Mouse (Mus musculus) liver, postnatal 0 days (tissue): ENCODE results near the gene Nkx2-3. TPM values are rescaled to one million over a fixed set of nuclear protein-coding genes. Genes with fewer than 3 reads are reported as not detected.

Experiments used
- ATAC-seq: fragments of 200-750 bp; cut with Nextera tagmentation; 2 replicates; pipeline ENCODE4 v1.8.0; 2017; ENCODE audit warnings: mild to moderate bottlenecking, moderate library complexity
- DNase-seq: peaks from one replicate; pipeline ENCODE4 v3.0.0-alpha.2; 2016
- H3K27ac ChIP-seq: fragments of 300-500 bp; sonication (generic); 2 replicates; pipeline ENCODE4 v1.5.1; 2014; ENCODE audit warnings: antibody characterized with exemption, moderate library complexity, mild to moderate bottlenecking, low read depth
- H3K27me3 ChIP-seq: fragments of 300-500 bp; sonication (generic); 2 replicates; pipeline ENCODE4 v1.6.1; 2014; ENCODE audit warnings: low read length, control low read depth, mixed read lengths; ENCODE audit not compliant: insufficient read depth
- H3K36me3 ChIP-seq: fragments of 300-500 bp; sonication (generic); replicated peaks from 2 replicates; pipeline ENCODE4 v1.6.1; 2014; ENCODE audit warnings: mild to moderate bottlenecking, control low read depth, low read length, moderate library complexity, mixed read lengths; ENCODE audit not compliant: insufficient read depth
- H3K4me1 ChIP-seq: fragments of 300-500 bp; sonication (generic); 2 replicates; pipeline ENCODE4 v1.6.1; 2014; ENCODE audit warnings: antibody characterized with exemption, mild to moderate bottlenecking, control low read depth; ENCODE audit not compliant: insufficient read depth
- H3K4me2 ChIP-seq: fragments of 300-500 bp; sonication (generic); 2 replicates; pipeline ENCODE4 v1.6.1; 2014; ENCODE audit warnings: low read depth, mild to moderate bottlenecking, low read length, moderate library complexity, mixed read lengths
- H3K4me3 ChIP-seq: fragments of 300-500 bp; sonication (generic); 2 replicates; pipeline ENCODE4 v1.5.1; 2014; ENCODE audit warnings: low read depth, low read length
- H3K9ac ChIP-seq: fragments of 300-500 bp; sonication (generic); replicated peaks from 2 replicates; pipeline ENCODE4 v1.6.1; 2014; ENCODE audit warnings: mild to moderate bottlenecking, moderate library complexity
- H3K9me3 ChIP-seq: fragments of 300-500 bp; sonication (generic); 2 replicates; pipeline ENCODE4 v1.6.1; 2016; ENCODE audit warnings: mild to moderate bottlenecking, control low read depth, low read length, mixed read lengths
- CTCF ChIP-seq: sonication (generic); IDR thresholded peaks from 2 replicates; pipeline ENCODE4 v1.5.1; 2016; ENCODE audit warnings: antibody characterized with exemption, low read depth
- EP300 ChIP-seq: IDR thresholded peaks from 2 replicates; pipeline ENCODE4 v1.6.1; 2016; ENCODE audit warnings: antibody characterized with exemption, low read depth, mild to moderate bottlenecking
- WGBS: fragments of 180-500 bp; shearing (Covaris S2); extraction: QIAGEN DNeasy Blood & Tissue Kit; methylation state at CpG from one replicate; pipeline ENCODE4 v1.1.7; 2014; ENCODE audit not compliant: insufficient replicate concordance; 5-methylcytosine and 5-hydroxymethylcytosine counted together
- polyA plus RNA-seq: library from polyadenylated mRNA; unstranded; fragments of >200 nt; fragmentation: Nextera tagmentation; extraction: Ambion mirVana; gene quantifications from 2 replicates; pipeline ENCODE4 v1.2.1, GENCODE M21; 2015

The Nkx2-3 gene
- polyA plus RNA-seq, 1 experiment from 2014 or later: 0.13 TPM

GRCm38 (mm10) chr19:43603521-43603920 lies 8.6 kb upstream of the Nkx2-3 start:
- Histone ChIP-seq H3K4me2 (no peak overlapping the region), H3K36me3 (no peaks in the 10 kb centered on the region), H3K27me3 (peaks cover 99% of the 10 kb centered on the region), H3K9ac (no peak overlapping the region), H3K4me1 (no peaks in the 10 kb centered on the region), H3K9me3 (no peaks in the 10 kb centered on the region), H3K4me3 (no peak overlapping the region), H3K27ac (no peak overlapping the region)
- no peak for ATAC-seq
- no peak for DNase-seq
- TF ChIP-seq CTCF (no peak), EP300 (no peak)
- WGBS: 27% methylated on average over 5 of the region's 5 CpGs

DNA sequence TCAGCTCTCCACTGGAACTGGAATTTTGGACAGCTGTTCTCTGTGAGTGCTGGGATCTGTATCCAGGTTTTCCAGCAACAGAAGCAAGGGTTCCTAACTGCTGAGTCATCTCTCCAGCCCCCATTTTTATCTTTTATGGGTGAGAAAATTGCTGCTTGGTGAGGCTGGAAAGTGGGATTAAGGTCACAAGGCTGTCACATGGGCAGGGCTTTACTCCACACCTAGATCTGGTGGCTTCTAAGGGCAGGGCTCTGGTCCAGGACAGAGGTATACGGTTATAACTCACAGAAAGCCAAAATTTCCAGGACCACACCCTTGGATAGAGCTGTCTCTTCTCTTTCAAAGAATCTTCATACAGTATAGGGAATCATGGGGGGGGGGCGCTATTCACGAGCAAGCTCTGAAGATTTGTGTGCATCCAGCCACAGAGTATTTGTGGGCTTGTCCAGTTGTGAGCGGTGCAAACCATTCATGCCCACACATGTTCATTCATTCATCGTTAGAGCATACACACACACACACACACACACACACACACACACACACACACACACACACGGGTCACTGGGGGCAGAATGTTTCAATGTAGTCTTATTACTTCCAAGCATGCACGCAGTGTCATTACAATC lies 7.5 kb upstream of the Nkx2-3 start:
- H3K27me3 ChIP-seq: peaks cover 98% of the 10 kb centered on the region
- TF ChIP-seq EP300 (no peak), CTCF (no peak)
- no peak overlapping the region for H3K9ac ChIP-seq
- H3K36me3 ChIP-seq: no peaks in the 10 kb centered on the region
- ATAC-seq: no peak
- H3K4me3 ChIP-seq: no peak overlapping the region
- no peaks in the 10 kb centered on the region for H3K9me3 ChIP-seq
- H3K27ac ChIP-seq: no peak overlapping the region
- H3K4me1 ChIP-seq: no peaks in the 10 kb centered on the region
- DNase-seq: no peak
- 50% methylated on average over 7 of the region's 7 CpGs for WGBS
- no peak overlapping the region for H3K4me2 ChIP-seq

GRCm38 (mm10) chr19:43605666-43606551 lies 6.2 kb upstream of the Nkx2-3 start:
- Histone ChIP-seq H3K27me3 (peaks cover 98% of the 10 kb centered on the region), H3K27ac (no peak overlapping the region), H3K9me3 (no peaks in the 10 kb centered on the region), H3K9ac (no peak overlapping the region), H3K4me3 (no peak overlapping the region), H3K4me2 (no peak overlapping the region), H3K36me3 (no peaks in the 10 kb centered on the region), H3K4me1 (no peaks in the 10 kb centered on the region)
- WGBS: 22% methylated on average over 17 of the region's 17 CpGs
- TF ChIP-seq CTCF (no peak), EP300 (no peak)
- ATAC-seq (no peak), DNase-seq (no peak)

- DNase-seq: no peak
- Histone ChIP-seq H3K36me3 (no peaks in the 10 kb centered on the region), H3K4me2 (no peak overlapping the region), H3K4me3 (0 out of 2 replicates have a peak overlapping the region, but pooled peaks have one; percentile 9), H3K4me1 (no peaks in the 10 kb centered on the region), H3K27ac (no peak overlapping the region), H3K9me3 (no peaks in the 10 kb centered on the region), H3K27me3 (peaks cover 98% of the 10 kb centered on the region), H3K9ac (no peak overlapping the region)
- no peak for ATAC-seq
- under 1% methylated on average over 40 of the region's 40 CpGs for WGBS
- no peak for TF ChIP-seq EP300
- no peak for TF ChIP-seq CTCF
These were observed 5.3 kb upstream of the Nkx2-3 start for GRCm38 (mm10) chr19:43606552-43607530.

GRCm38 (mm10) chr19:43607842-43608680 lies 4.1 kb upstream of the Nkx2-3 start:
- ATAC-seq: no peak
- Histone ChIP-seq H3K4me2 (no peak overlapping the region), H3K27ac (no peak overlapping the region), H3K9me3 (no peaks in the 10 kb centered on the region), H3K36me3 (no peaks in the 10 kb centered on the region), H3K4me3 (no peak overlapping the region), H3K4me1 (no peaks in the 10 kb centered on the region; the same call in 1 of the 2 replicates), H3K27me3 (peaks cover 98% of the 10 kb centered on the region), H3K9ac (no peak overlapping the region)
- WGBS: under 1% methylated on average over 11 of the region's 11 CpGs
- TF ChIP-seq CTCF (no peak), EP300 (no peak)
- DNase-seq: no peak
